Mouse (Mus musculus) heart, postnatal 10 days (tissue): ENCODE measurements around the gene Bmpr1a. TPM values are rescaled to one million over a fixed set of nuclear protein-coding genes. Genes with fewer than 3 reads are reported as not detected.
"Not testable (repeated sequence)": the region's sequence is repeated elsewhere in the genome, so short reads cannot be mapped to it uniquely, and the experiment has no call there.

Experiments used
- DNase-seq, 2 experiments: peaks; one replicate each; pipeline ENCODE4 v3.0.0; 2021
- intact Hi-C: fragments of 180-260 bp; cut with DNase I; formaldehyde crosslinking; loops from one replicate; pipeline ENCODE4 v1.15.1; 2025
- total RNA-seq, 2 experiments: library from RNA; stranded (reverse); gene quantifications; 2 replicates each; pipeline ENCODE4 v1.2.3; 2021

Bmpr1a gene
- total RNA-seq, 2 experiments from 2014 or later = 83.2 to 115 TPM

- peak; percentile 52 to 60 for DNase-seq
- intact Hi-C loops = loop anchor here (2.0 to 5.0 kb wide), 3 partner anchors 43 to 112 kb away; partner anchors contain the start of gene Bmpr1a
Measured at GRCm38 (mm10) chr14:34458880-34459279, 44.3 kb downstream of the Bmpr1a start.

GRCm38 (mm10) chr14:34454282-34454681, 48.9 kb downstream of the Bmpr1a start:
- no peak for DNase-seq
- intact Hi-C loops = no loop called here

GRCm38 (mm10) chr14:34453648-34454047, 49.5 kb downstream of the Bmpr1a start:
- intact Hi-C loops = no loop called here
- DNase-seq = no peak

GRCm38 (mm10) chr14:34451872-34452271, 51.3 kb downstream of the Bmpr1a start:
- intact Hi-C loops = loop anchor here (2.0 kb wide), 1 partner anchor 15 kb away; no protein-coding TSS in a partner anchor

GRCm38 (mm10) chr14:34450451-34450850, 52.7 kb downstream of the Bmpr1a start:
- intact Hi-C loops = loop anchor here (2.0 kb wide), 1 partner anchor 14 kb away; no protein-coding TSS in a partner anchor
- DNase-seq = no peak

More at GRCm38 (mm10) chr14:34451872-34452271, 51.3 kb downstream of the Bmpr1a start:
- no peak for DNase-seq

- intact Hi-C loops = loop anchor here (2.0 kb wide), 1 partner anchor 13 kb away; no protein-coding TSS in a partner anchor
- no peak for DNase-seq
Measured at GRCm38 (mm10) chr14:34449807-34450206, 53.3 kb downstream of the Bmpr1a start.

GRCm38 (mm10) chr14:34448398-34448797, 54.7 kb downstream of the Bmpr1a start:
- intact Hi-C loops = no loop called here
- DNase-seq = no peak

- intact Hi-C loops = no loop called here
- no peak for DNase-seq
Measured at GRCm38 (mm10) chr14:34447659-34448058, 55.5 kb downstream of the Bmpr1a start.

- intact Hi-C loops = no loop called here
- DNase-seq = no peak
Measured at GRCm38 (mm10) chr14:34446624-34447023, 56.5 kb downstream of the Bmpr1a start.

GRCm38 (mm10) chr14:34445348-34445747, 57.8 kb downstream of the Bmpr1a start:
- no peak for DNase-seq
- intact Hi-C loops = no loop called here

- intact Hi-C loops = no loop called here
- DNase-seq = no peak
Measured at GRCm38 (mm10) chr14:34444924-34445323, 58.2 kb downstream of the Bmpr1a start.

GRCm38 (mm10) chr14:34444368-34444767, 58.8 kb downstream of the Bmpr1a start:
- no peak for DNase-seq
- intact Hi-C loops = no loop called here

GRCm38 (mm10) chr14:34442531-34442930, 60.6 kb downstream of the Bmpr1a start:
- intact Hi-C loops = no loop called here
- DNase-seq = no peak

- no peak for DNase-seq
- intact Hi-C loops = no loop called here
Measured at GRCm38 (mm10) chr14:34440526-34441066, 62.5 kb downstream of the Bmpr1a start.

- no peak for DNase-seq
- intact Hi-C loops = no loop called here
Measured at GRCm38 (mm10) chr14:34429069-34429468, 74.1 kb downstream of the Bmpr1a start.

- DNase-seq = no peak
- intact Hi-C loops = no loop called here
Measured at GRCm38 (mm10) chr14:34428274-34428673, 74.9 kb downstream of the Bmpr1a start.

- intact Hi-C loops = no loop called here
- no peak for DNase-seq
Measured at GRCm38 (mm10) chr14:34421078-34421477, 82.1 kb downstream of the Bmpr1a start.

- intact Hi-C loops = no loop called here
- no peak for DNase-seq
Measured at GRCm38 (mm10) chr14:34417501-34417900, 85.6 kb downstream of the Bmpr1a start.

GRCm38 (mm10) chr14:34416946-34417345, 86.2 kb downstream of the Bmpr1a start:
- intact Hi-C loops, DNase-seq: not testable (repeated sequence)

GRCm38 (mm10) chr14:34412164-34412896, 90.8 kb downstream of the Bmpr1a start:
- intact Hi-C loops = no loop called here
- no peak for DNase-seq

GRCm38 (mm10) chr14:34410716-34411115, 92.4 kb downstream of the Bmpr1a start:
- intact Hi-C loops = no loop called here
- DNase-seq = no peak

GRCm38 (mm10) chr14:34403424-34403823, 99.7 kb downstream of the Bmpr1a start:
- intact Hi-C loops = no loop called here
- DNase-seq = no peak
